Mouse (Mus musculus) A20 (cell line): ENCODE measurements around the gene Scarb1.

ENCODE experiments used
- DNase-seq: peaks from one replicate; pipeline ENCODE4 v3.0.0-alpha.2; 2011; ENCODE audit warnings: low read depth, low spot score

Scarb1 gene

GRCm38 (mm10) chr5:125332333-125332732, 8.6 kb downstream of the Scarb1 start:
- no peak for DNase-seq

DNA sequence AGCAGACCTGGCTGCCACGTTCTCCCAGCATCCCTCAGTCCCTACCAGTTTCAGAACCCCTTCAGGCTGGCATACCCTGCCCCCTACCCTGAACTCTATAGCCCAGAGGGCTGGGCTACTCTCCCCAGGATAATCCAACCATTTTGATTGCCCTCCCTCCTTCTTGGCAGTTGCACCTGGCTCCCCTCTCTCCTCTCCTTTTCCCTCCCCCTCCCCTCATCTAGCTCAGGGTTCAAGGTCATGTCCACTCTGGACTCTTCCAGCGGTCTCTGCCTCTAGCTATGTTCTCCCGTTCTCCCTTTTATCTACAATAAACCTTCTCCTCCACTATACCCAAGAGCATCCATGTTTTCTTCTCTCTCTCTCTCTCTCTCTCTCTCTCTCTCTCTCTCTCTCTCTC, 9.1 kb downstream of the Scarb1 start:
- no peak for DNase-seq

DNA sequence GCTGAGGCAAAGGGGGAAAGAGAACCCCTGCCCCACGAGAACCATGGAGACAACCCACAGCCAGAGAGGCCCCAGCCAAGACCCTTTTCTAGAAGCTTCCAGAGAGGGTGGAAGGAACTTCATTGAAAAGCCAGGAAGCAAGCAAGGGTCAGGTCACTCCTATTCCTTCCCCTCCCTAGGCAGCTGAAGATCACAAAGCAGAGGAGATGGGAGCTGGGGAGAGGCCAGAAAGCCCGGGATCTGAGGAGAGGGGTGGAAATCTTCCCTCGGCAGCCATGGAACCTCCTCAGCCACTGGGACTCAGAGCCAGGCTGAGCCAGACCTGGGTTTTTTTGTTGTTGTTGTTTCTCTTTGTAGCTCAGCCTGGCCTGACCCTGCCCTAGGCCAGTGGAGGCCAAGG, 9.8 kb downstream of the Scarb1 start:
- DNase-seq: no peak

DNA sequence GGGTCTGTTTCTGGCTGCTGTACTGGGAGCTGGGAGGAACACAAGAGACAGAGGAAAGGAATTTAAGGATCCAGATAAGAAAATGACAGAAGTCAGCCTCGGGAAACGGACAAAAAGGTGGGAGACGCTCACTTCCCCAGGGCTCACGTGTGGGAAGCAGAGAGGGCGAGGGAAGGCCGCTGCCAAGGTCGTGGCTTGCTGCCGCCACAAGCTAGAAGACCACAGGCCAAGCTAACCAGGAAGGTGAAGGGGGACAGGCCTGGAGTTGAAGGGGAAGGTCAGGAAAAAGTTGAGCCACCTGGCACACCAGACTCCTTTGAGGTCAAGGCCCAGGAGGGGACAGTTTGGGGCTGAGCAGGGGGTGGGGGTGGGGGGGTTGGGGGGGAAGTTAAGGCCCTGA, 10.2 kb downstream of the Scarb1 start:
- DNase-seq: no peak

- DNase-seq: no peak
These were observed 10.7 kb downstream of the Scarb1 start for GRCm38 (mm10) chr5:125330191-125330590.

GRCm38 (mm10) chr5:125327596-125328385, 13.1 kb downstream of the Scarb1 start:
- no peak for DNase-seq

- no peak for DNase-seq
These were observed 14.5 kb downstream of the Scarb1 start for GRCm38 (mm10) chr5:125326351-125326750.

GRCm38 (mm10) chr5:125325931-125326330, 15.0 kb downstream of the Scarb1 start:
- no peak for DNase-seq

- no peak for DNase-seq
These were observed 15.6 kb downstream of the Scarb1 start for GRCm38 (mm10) chr5:125325285-125325684.

DNA sequence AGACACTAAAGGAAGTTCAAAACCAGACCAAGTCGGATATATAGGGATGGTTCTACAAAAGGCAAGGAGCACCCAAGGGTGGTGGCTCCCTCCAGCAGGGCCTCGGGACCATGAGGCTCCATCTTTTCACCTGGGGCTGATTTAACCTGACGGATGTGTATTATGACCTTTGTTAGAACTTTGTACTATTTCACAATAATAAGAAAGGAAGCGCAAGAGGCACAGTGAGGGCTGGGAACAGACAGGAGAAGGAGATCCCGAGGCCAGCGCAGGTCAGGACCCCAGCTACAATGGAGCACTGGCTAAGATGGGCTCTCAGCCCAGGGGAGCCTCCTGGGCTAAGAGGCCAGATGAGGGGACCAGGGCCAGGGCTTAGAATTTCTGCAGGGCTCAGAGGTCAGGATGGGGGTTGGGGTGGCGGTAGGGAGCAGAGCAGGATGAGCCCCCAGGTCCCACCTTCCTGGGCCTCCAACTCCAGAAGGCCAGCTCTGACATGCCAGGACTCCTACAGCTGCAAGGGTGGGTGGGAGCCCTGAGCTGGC, 16.9 kb downstream of the Scarb1 start:
- no peak for DNase-seq

- DNase-seq: no peak
These were observed 17.8 kb downstream of the Scarb1 start for GRCm38 (mm10) chr5:125323128-125323527.

DNA sequence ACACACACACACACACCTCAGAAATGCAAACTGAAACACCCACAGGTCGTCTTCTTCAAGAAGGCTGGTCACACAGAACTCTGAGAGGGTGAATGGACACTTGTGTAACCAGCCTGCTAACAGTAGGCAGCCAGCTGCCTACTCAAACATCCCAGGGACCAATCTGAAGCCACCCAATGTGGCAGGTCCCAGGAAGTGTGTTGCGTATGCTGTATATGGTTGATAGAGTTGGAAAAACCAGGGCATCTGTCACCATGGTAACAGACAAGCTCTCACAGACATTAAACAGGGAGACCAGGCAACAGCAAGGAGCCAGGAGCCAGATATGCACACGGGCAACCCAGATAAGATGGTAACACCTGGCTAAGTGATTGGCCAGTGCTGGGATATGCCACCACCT, 19.1 kb downstream of the Scarb1 start:
- no peak for DNase-seq

DNA sequence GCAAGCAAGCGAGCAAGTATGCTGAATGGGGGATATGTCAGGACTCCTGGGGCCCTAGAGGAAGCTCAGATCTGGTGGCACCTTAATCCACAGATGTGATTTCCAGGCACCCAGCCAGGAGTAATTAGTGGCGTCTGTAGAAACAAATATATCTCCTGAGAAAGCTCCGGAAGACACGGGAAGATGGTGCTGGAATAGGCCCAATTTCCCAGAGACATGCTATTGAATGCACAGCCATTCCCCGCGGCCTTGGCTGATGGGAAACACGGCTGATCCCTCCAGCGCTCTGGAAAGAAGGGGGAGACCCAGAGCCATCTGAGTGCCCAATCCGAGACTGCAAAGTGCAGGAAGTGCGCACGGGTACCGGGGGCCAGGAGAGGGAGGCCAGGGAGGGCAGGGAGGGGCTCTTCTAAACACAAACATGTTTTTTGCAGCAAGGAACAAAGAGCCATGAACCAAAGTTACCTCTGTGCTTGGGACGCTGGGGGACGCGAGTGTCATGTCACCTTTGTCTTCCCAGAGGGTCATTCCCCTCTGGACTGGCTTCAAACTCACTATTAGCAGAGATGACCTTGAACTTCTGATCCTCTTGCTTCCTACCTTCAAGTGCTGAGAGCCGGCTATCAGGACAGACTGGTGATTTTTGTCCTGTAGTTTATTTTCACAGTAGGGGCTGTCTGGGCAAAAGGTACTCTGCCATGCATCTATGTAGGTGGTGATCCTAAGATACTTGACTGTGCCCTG, 21.7 kb downstream of the Scarb1 start:
- DNase-seq: no peak

- DNase-seq: no peak
These were observed 22.9 kb downstream of the Scarb1 start for GRCm38 (mm10) chr5:125317953-125318352.

- DNase-seq: no peak
These were observed 23.6 kb downstream of the Scarb1 start for GRCm38 (mm10) chr5:125317296-125317695.

- no peak for DNase-seq
These were observed 24.1 kb downstream of the Scarb1 start for GRCm38 (mm10) chr5:125316771-125317170.

- DNase-seq: no peak
These were observed 25.8 kb downstream of the Scarb1 start for GRCm38 (mm10) chr5:125315110-125315509.

DNA sequence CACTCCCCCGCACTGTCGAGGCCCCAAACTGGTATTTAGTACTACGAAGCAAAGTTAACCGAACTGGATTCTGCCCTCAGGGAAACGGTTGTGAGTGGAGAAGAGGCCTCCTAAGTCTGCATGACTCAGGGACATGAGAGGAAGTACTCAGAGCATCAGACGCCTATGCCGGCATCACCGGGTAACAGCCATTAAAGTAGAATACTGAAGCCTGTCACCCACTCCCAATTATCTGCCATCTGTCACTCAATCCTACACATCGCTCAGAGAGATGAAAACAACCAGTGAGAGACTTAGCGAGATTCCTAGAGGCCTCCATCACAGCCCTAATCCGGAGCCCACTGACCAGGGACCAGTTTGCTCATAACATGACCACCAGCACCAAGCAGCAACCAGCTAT, 26.9 kb downstream of the Scarb1 start:
- no peak for DNase-seq

DNA sequence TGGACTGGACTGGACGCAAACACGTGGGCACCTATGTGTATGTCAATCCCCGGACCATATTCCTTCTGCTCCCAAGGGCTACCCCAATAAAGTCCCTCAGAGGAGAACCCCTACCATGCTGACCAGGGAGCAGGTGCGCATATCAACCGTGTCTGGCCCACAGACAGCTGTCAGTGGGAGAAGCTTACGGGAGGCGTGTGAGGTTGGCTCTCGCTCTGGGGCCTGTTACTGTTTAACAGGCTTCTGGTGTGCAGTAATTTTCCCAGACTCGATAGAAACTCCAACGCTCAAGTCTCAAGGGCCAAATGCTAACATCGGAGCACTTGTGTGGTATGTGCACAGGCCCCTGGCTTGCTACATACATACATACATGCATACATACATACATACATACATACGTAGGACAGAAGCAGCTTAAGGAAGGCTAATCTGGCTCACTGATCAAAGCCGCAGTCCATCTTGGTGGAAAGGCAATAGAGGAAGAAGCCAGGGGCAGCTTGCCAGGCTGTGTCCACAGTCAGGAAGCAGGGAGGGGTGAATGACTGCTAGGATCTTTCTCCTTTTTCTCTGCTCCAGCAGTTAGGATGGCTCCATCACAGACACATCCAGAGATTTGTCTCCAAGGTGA, 27.8 kb downstream of the Scarb1 start:
- DNase-seq: no peak

GRCm38 (mm10) chr5:125310986-125311385, 29.9 kb downstream of the Scarb1 start:
- DNase-seq: no peak

DNA sequence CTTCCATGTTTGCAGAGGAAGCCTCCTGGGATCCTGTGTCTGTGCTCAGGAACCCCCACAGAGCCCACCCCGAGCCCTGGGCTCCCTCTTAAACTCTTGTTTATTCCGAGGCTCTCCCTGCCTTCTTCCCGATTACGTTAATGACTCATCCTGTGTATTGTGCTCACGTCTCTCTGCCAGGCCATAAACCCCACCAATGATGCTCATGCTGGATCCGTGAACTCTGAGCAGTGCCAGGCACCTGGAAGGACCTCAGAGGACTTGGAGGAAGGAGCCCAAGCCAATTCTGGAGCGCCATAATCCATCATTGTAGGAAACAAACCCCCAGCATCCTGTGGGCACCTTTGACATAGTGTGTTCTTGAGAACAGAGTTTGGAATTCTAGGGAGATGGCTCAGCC, 31.7 kb downstream of the Scarb1 start:
- no peak for DNase-seq

DNA sequence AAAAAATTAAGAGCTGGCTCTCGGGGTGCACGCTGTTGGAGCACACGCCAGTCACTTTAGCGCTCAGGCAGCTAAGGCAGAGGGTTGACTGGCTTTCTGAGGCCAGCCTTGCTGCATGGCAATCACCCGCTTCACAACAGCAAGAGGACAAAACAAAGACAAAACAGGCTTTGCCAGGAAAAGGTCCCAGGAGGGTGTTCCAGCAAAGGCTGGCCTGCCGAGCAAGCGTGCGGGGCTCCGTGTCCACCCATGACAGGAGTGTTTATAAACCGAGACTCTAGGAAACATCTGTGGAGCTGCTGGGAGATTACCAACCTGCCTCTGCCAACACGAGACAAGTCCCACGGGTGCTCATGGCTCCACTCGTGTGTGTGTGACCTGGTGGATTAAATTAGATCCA, 34.1 kb downstream of the Scarb1 start:
- DNase-seq: no peak
